13 mouse cellular contexts compared by ENCODE assay signal in the genomic region with DNA sequence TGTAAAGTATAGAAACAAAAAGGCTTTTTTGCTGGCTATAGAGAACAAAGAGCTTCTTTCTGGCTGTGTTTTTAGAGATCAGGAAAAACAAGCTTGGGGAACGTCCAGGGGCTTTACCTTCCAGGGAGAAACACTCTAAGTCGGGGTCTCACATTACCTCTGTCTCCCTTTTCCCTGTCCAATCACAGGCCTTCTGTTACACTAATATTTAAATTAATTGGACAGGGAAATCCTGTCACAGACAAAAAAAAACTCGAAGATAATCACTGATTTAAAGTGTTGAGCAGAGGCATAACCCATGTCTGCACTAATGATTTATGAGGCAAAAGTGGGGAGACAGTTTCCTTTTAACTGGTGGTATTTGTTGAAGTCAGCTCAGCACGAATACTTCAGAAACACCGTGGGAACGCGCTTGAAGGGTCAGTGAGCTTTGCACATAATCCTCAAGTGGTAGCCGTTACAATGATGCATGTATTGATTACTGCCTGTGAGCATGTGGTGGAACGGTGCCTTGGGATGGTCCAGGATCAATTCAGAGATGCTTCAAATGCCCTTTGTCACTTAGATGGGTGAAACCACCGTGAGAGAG. TPM values are rescaled to one million over a fixed set of nuclear protein-coding genes. Genes with fewer than 3 reads are reported as not detected.
A peak's percentile ranks its signal among the peaks of the same experiment; 100 is the strongest.
DNase-seq lines count a peak whose midpoint lies in the region; ATAC-seq lines count a peak whose summit lies in the region.
"Had no signal": no experiment of that assay in that cellular context is flagged by ENCODE, and none has a peak within 500 bp of the region (broad histone marks: within the 10 kb centered on the region; RNA-seq: fewer than 3 reads in every experiment).

No protein-coding gene starts in this region.

- no peak overlapping the region for H3K4me2 ChIP-seq in forebrain, embryonic 14.5 days (ENCODE audit: low read length)
- no peak overlapping the region for H3K4me2 ChIP-seq in forebrain, embryonic 15.5 days (replicated peaks)
- H3K4me2 ChIP-seq in kidney, embryonic 15.5 days = peak overlapping the region; percentile 49
- 0 out of 2 replicates have a peak overlapping the region, but pooled peaks have one; percentile 3 for H3K4me2 ChIP-seq in midbrain, embryonic 14.5 days (ENCODE audit: low read length)
- H3K4me2 ChIP-seq: embryonic facial prominence, embryonic 15.5 days had no signal

- H3K9ac ChIP-seq in forebrain, embryonic 14.5 days (ENCODE audit: low read length) = no peak overlapping the region
- no peak overlapping the region for H3K9ac ChIP-seq in forebrain, embryonic 15.5 days (replicated peaks)
- H3K9ac ChIP-seq in kidney, embryonic 15.5 days = no peak overlapping the region
- no peak overlapping the region for H3K9ac ChIP-seq in midbrain, embryonic 14.5 days (replicated peaks; ENCODE audit: low read length)
- H3K9ac ChIP-seq: embryonic facial prominence, embryonic 15.5 days had no signal

- ATAC-seq in forebrain, embryonic 14.5 days = no peak
- no peak for ATAC-seq in forebrain, embryonic 15.5 days (replicated peaks)
- peak; percentile 70; the same call in 1 of the 2 replicates for ATAC-seq in kidney, embryonic 15.5 days (replicated peaks; ENCODE audit: low FRiP score)
- no peak for ATAC-seq in midbrain, embryonic 14.5 days (ENCODE audit: low FRiP score, low TSS enrichment)

- 20% methylated on average over 10 of the region's 10 CpGs for WGBS in forebrain, embryonic 14.5 days
- 23% methylated on average over 10 of the region's 10 CpGs for WGBS in forebrain, embryonic 15.5 days
- WGBS in kidney, embryonic 15.5 days = 5% methylated on average over 10 of the region's 10 CpGs
- 31% methylated on average over 10 of the region's 10 CpGs for WGBS in embryonic facial prominence, embryonic 10.5 days
- 24% methylated on average over 10 of the region's 10 CpGs for WGBS in midbrain, embryonic 14.5 days

- 0 out of 2 replicates have a peak, but pooled peaks cover 2% of the 10 kb centered on the region for H3K4me1 ChIP-seq in forebrain, embryonic 14.5 days (ENCODE audit: control insufficient read depth, insufficient read depth, low read length)
- H3K4me1 ChIP-seq in forebrain, embryonic 15.5 days = peaks cover 4% of the 10 kb centered on the region; the same call in 1 of the 2 replicates
- peaks cover 11% of the 10 kb centered on the region; the same call in 1 of the 2 replicates for H3K4me1 ChIP-seq in kidney, embryonic 15.5 days
- peaks cover 22% of the 10 kb centered on the region for H3K4me1 ChIP-seq in embryonic facial prominence, embryonic 10.5 days
- peaks cover 11% of the 10 kb centered on the region; the same call in 1 of the 2 replicates for H3K4me1 ChIP-seq in midbrain, embryonic 14.5 days (ENCODE audit: control insufficient read depth, insufficient read depth, low read length)

- H3K27me3 ChIP-seq in forebrain, embryonic 14.5 days (replicated peaks; ENCODE audit: control insufficient read depth, insufficient read depth, low read length) = no peaks in the 10 kb centered on the region
- H3K27me3 ChIP-seq in forebrain, embryonic 15.5 days = no peaks in the 10 kb centered on the region
- H3K27me3 ChIP-seq in kidney, embryonic 15.5 days = no peaks in the 10 kb centered on the region
- no peaks in the 10 kb centered on the region for H3K27me3 ChIP-seq in embryonic facial prominence, embryonic 10.5 days (replicated peaks; ENCODE audit: low read depth, poor library complexity, severe bottlenecking)
- H3K27me3 ChIP-seq in midbrain, embryonic 14.5 days (ENCODE audit: control insufficient read depth, insufficient read depth, low read length) = no peaks in the 10 kb centered on the region
- H3K27me3 ChIP-seq: embryonic facial prominence, embryonic 15.5 days had no signal

- no peak overlapping the region for H3K4me3 ChIP-seq in forebrain, embryonic 14.5 days (ENCODE audit: low read depth, low read length)
- H3K4me3 ChIP-seq in forebrain, embryonic 15.5 days = no peak overlapping the region
- peak overlapping the region; percentile 21 for H3K4me3 ChIP-seq in kidney, embryonic 15.5 days (replicated peaks)
- peak overlapping the region; percentile 35 for H3K4me3 ChIP-seq in embryonic facial prominence, embryonic 10.5 days
- H3K4me3 ChIP-seq in midbrain, embryonic 14.5 days (replicated peaks; ENCODE audit: low read depth, low read length) = no peak overlapping the region
- H3K4me3 ChIP-seq: embryonic facial prominence, embryonic 15.5 days; left cerebral cortex, adult 2 months had no signal

- H3K27ac ChIP-seq in forebrain, embryonic 14.5 days (ENCODE audit: low read depth, low read length) = no peak overlapping the region
- no peak overlapping the region for H3K27ac ChIP-seq in forebrain, embryonic 15.5 days (replicated peaks)
- peak overlapping the region; percentile 32; the same call in 1 of the 2 replicates for H3K27ac ChIP-seq in kidney, embryonic 15.5 days
- H3K27ac ChIP-seq in embryonic facial prominence, embryonic 10.5 days (replicated peaks) = peak overlapping the region; percentile 55
- no peak overlapping the region for H3K27ac ChIP-seq in midbrain, embryonic 14.5 days (replicated peaks; ENCODE audit: low read depth, low read length)
- H3K27ac ChIP-seq: embryonic facial prominence, embryonic 15.5 days; left cerebral cortex, adult 2 months had no signal

- H3K36me3 ChIP-seq in forebrain, embryonic 14.5 days (ENCODE audit: control insufficient read depth, insufficient read depth, low read length) = no peaks in the 10 kb centered on the region
- no peaks in the 10 kb centered on the region for H3K36me3 ChIP-seq in forebrain, embryonic 15.5 days
- no peaks in the 10 kb centered on the region for H3K36me3 ChIP-seq in kidney, embryonic 15.5 days
- no peaks in the 10 kb centered on the region for H3K36me3 ChIP-seq in embryonic facial prominence, embryonic 10.5 days (replicated peaks)
- H3K36me3 ChIP-seq in midbrain, embryonic 14.5 days (ENCODE audit: control insufficient read depth, insufficient read depth, low read length) = no peaks in the 10 kb centered on the region
- H3K36me3 ChIP-seq: embryonic facial prominence, embryonic 15.5 days had no signal

- no peaks in the 10 kb centered on the region for H3K9me3 ChIP-seq in forebrain, embryonic 14.5 days (replicated peaks; ENCODE audit: control insufficient read depth, low read length)
- H3K9me3 ChIP-seq in forebrain, embryonic 15.5 days = no peaks in the 10 kb centered on the region
- H3K9me3 ChIP-seq in kidney, embryonic 15.5 days (replicated peaks) = no peaks in the 10 kb centered on the region
- no peaks in the 10 kb centered on the region for H3K9me3 ChIP-seq in embryonic facial prominence, embryonic 10.5 days
- no peaks in the 10 kb centered on the region for H3K9me3 ChIP-seq in midbrain, embryonic 14.5 days (ENCODE audit: control insufficient read depth, low read length)
- H3K9me3 ChIP-seq: embryonic facial prominence, embryonic 15.5 days had no signal

- DNase-seq in forebrain, embryonic 14.5 days (ENCODE audit: low spot score) = peak; percentile 5
- DNase-seq in kidney, postnatal 14 days = no peak
- DNase-seq in embryonic facial prominence, embryonic 10.5 days (ENCODE audit: low spot score) = peak; percentile 36
- peak; percentile 22 for DNase-seq in midbrain, embryonic 14.5 days
- no peak for DNase-seq in layer of hippocampus, adult 11-12 months (ENCODE audit: low spot score)
- DNase-seq in natural killer cell, adult 2 months (ENCODE audit: low spot score in 2 of 2) = no peak
- DNase-seq: gastrocnemius, postnatal 10 days; kidney, adult 8-10 months; lung, adult 2 months had no signal

RNA-seq across cellular contexts. Expression of gene Oit1, which starts 42.7 kb away (rescaled TPM):
- not detected in 2 replicates for polyA plus RNA-seq in forebrain, embryonic 14.5 days (2014; fragmentation: Nextera tagmentation; extraction: Ambion mirVana)
- polyA plus RNA-seq in forebrain, embryonic 15.5 days (2015; fragmentation: Nextera tagmentation; extraction: Ambion mirVana) = not detected in 2 replicates
- 1.3 and 5.1 TPM in 2 replicates for polyA plus RNA-seq in kidney, embryonic 15.5 days (2015; fragmentation: Nextera tagmentation; extraction: Ambion mirVana)
- polyA plus RNA-seq in embryonic facial prominence, embryonic 10.5 days (2016; fragmentation: Nextera tagmentation; extraction: Ambion mirVana) = 0.24 and 0.42 TPM in 2 replicates
- 0.18 TPM in 1 of 2 replicates, not detected in the other for polyA plus RNA-seq in midbrain, embryonic 14.5 days (2014; fragmentation: Nextera tagmentation; extraction: Ambion mirVana)

Comparison
In these comparisons a context has a peak if more than half of its experiments do, and no peak if none do; other contexts are left out.
1. DNase-seq: peak in forebrain, embryonic 14.5 days (single experiment), embryonic facial prominence, embryonic 10.5 days (single experiment) and midbrain, embryonic 14.5 days (single experiment); none in kidney, postnatal 14 days (single experiment), layer of hippocampus, adult 11-12 months (single experiment) and natural killer cell, adult 2 months (0 of 2).
2. H3K27ac ChIP-seq: peak in kidney, embryonic 15.5 days (single experiment) and embryonic facial prominence, embryonic 10.5 days (single experiment); none in forebrain, embryonic 14.5 days (single experiment), forebrain, embryonic 15.5 days (single experiment) and midbrain, embryonic 14.5 days (single experiment).
3. H3K4me2 ChIP-seq: peak in kidney, embryonic 15.5 days (single experiment) and midbrain, embryonic 14.5 days (single experiment); none in forebrain, embryonic 14.5 days (single experiment) and forebrain, embryonic 15.5 days (single experiment).
4. H3K4me3 ChIP-seq: peak in kidney, embryonic 15.5 days (single experiment) and embryonic facial prominence, embryonic 10.5 days (single experiment); none in forebrain, embryonic 14.5 days (single experiment), forebrain, embryonic 15.5 days (single experiment) and midbrain, embryonic 14.5 days (single experiment).